Mouse (Mus musculus) thymus, adult 2 months (tissue): ENCODE data around the gene Cep85l. TPM values are rescaled to one million over a fixed set of nuclear protein-coding genes. Genes with fewer than 3 reads are reported as not detected.

ENCODE experiments used
- DNase-seq: peaks from one replicate; pipeline ENCODE4 v3.0.0; 2021
- H3K27ac ChIP-seq: fragments of 200-500 bp; 2 replicates; pipeline ENCODE4 v1.5.1; 2012; ENCODE audit warnings: low read length, control low read depth; ENCODE audit not compliant: control insufficient read depth, insufficient read depth
- H3K27me3 ChIP-seq: fragments of 200-500 bp; 2 replicates; pipeline ENCODE4 v1.6.1; 2012; ENCODE audit warnings: mild to moderate bottlenecking, low read length, moderate library complexity, mixed read lengths; ENCODE audit not compliant: control insufficient read depth, insufficient read depth
- H3K36me3 ChIP-seq: fragments of 200-500 bp; 2 replicates; pipeline ENCODE4 v1.6.1; 2012; ENCODE audit warnings: mild to moderate bottlenecking, low read length, moderate library complexity; ENCODE audit not compliant: control insufficient read depth, insufficient read depth
- H3K4me1 ChIP-seq: fragments of 200-500 bp; replicated peaks from 2 replicates; pipeline ENCODE4 v1.6.1; 2012; ENCODE audit warnings: low read length; ENCODE audit not compliant: control insufficient read depth, insufficient read depth
- H3K4me3 ChIP-seq: fragments of 200-500 bp; 2 replicates; pipeline ENCODE4 v1.5.1; 2012; ENCODE audit warnings: mild to moderate bottlenecking, low read length, control low read depth, moderate library complexity; ENCODE audit not compliant: control insufficient read depth, insufficient read depth
- CTCF ChIP-seq: fragments of 200-500 bp; IDR thresholded peaks from 2 replicates; pipeline ENCODE4 v1.5.1; 2012; ENCODE audit warnings: mild to moderate bottlenecking, control low read depth, low read length, moderate library complexity, borderline replicate concordance; ENCODE audit not compliant: control insufficient read depth, poor library complexity, insufficient read depth; ENCODE audit errors: extremely low read depth
- POLR2A ChIP-seq: fragments of 200-500 bp; IDR thresholded peaks from 2 replicates; pipeline ENCODE4 v1.6.1; 2012; ENCODE audit warnings: mild to moderate bottlenecking, low read length, control low read depth, moderate library complexity; ENCODE audit not compliant: control insufficient read depth, poor library complexity, insufficient read depth; ENCODE audit errors: extremely low read depth
- whole genome bisulfite sequencing: fragments of 180-500 bp; shearing (Covaris S2); methylation state at CpG from one replicate; pipeline ENCODE4 v1.1.7; 2018; 5-methylcytosine and 5-hydroxymethylcytosine counted together
- polyA plus RNA-seq: library from polyadenylated mRNA; depleted of rRNA; stranded (reverse); fragments of >200 nt; gene quantifications from 2 replicates; pipeline ENCODE4 v1.2.3, GENCODE M21; 2012

Cep85l gene
- polyA plus RNA-seq, 1 experiment, result 1.9 TPM

- Histone ChIP-seq H3K27ac (no peak overlapping the region), H3K27me3 (no peaks in the 10 kb centered on the region), H3K36me3 (no peaks in the 10 kb centered on the region), H3K4me3 (no peak overlapping the region), H3K4me1 (no peaks in the 10 kb centered on the region)
- DNase-seq, result no peak
- 22% methylated on average over 10 of the region's 10 CpGs for WGBS
- TF ChIP-seq POLR2A (no peak), CTCF (no peak)
Measured at GRCm38 (mm10) chr10:53397846-53398539, 18.2 kb upstream of the Cep85l start.

GRCm38 (mm10) chr10:53394923-53395629 is 15.3 kb upstream of the Cep85l start:
- no peak overlapping the region for H3K27ac ChIP-seq
- no peaks in the 10 kb centered on the region for H3K27me3 ChIP-seq
- WGBS, result 97% methylated on average over 9 of the region's 9 CpGs
- no peaks in the 10 kb centered on the region for H3K4me1 ChIP-seq
- H3K36me3 ChIP-seq, result no peaks in the 10 kb centered on the region
- H3K4me3 ChIP-seq, result no peak overlapping the region
- no peak for TF ChIP-seq CTCF
- TF ChIP-seq POLR2A, result no peak
- no peak for DNase-seq

- 82% methylated on average over 6 of the region's 6 CpGs for WGBS
- no peak for DNase-seq
- Histone ChIP-seq H3K27me3 (no peaks in the 10 kb centered on the region), H3K36me3 (no peaks in the 10 kb centered on the region), H3K27ac (no peak overlapping the region), H3K4me1 (no peaks in the 10 kb centered on the region), H3K4me3 (no peak overlapping the region)
- TF ChIP-seq POLR2A (no peak), CTCF (no peak)
Measured at GRCm38 (mm10) chr10:53388227-53388920, 8.6 kb upstream of the Cep85l start.

GRCm38 (mm10) chr10:53385438-53385837 is 5.7 kb upstream of the Cep85l start:
- 92% methylated on average over 5 of the region's 5 CpGs for WGBS
- no peak overlapping the region for H3K27ac ChIP-seq

GRCm38 (mm10) chr10:53384896-53385295 is 5.1 kb upstream of the Cep85l start:
- WGBS, result 100% methylated on average over 1 of the region's 1 CpGs
- no peak overlapping the region for H3K4me3 ChIP-seq
- no peak for DNase-seq
- no peaks in the 10 kb centered on the region for H3K36me3 ChIP-seq
- no peaks in the 10 kb centered on the region for H3K27me3 ChIP-seq
- peaks cover 2% of the 10 kb centered on the region for H3K4me1 ChIP-seq
- H3K27ac ChIP-seq, result no peak overlapping the region
- no peak for TF ChIP-seq CTCF
- TF ChIP-seq POLR2A, result no peak

More at GRCm38 (mm10) chr10:53385438-53385837, 5.7 kb upstream of the Cep85l start:
- DNase-seq, result no peak
- H3K27me3 ChIP-seq, result no peaks in the 10 kb centered on the region
- TF ChIP-seq CTCF (no peak), POLR2A (no peak)
- H3K36me3 ChIP-seq, result no peaks in the 10 kb centered on the region
- no peaks in the 10 kb centered on the region for H3K4me1 ChIP-seq
- H3K4me3 ChIP-seq, result no peak overlapping the region

- no peak for DNase-seq
- Histone ChIP-seq H3K27ac (no peak overlapping the region), H3K4me1 (peaks cover 3% of the 10 kb centered on the region), H3K36me3 (no peaks in the 10 kb centered on the region), H3K4me3 (no peak overlapping the region), H3K27me3 (no peaks in the 10 kb centered on the region)
- WGBS, result 86% methylated on average over 7 of the region's 7 CpGs
- TF ChIP-seq POLR2A (no peak), CTCF (no peak)
Measured at GRCm38 (mm10) chr10:53382696-53383365, 3.1 kb upstream of the Cep85l start.
